Mouse (Mus musculus) megakaryocyte, embryonic 14.5 days (primary cell): ENCODE results near the gene Acsm3. TPM values are rescaled to one million over a fixed set of nuclear protein-coding genes. Genes with fewer than 3 reads are reported as not detected.
"Not testable (repeated sequence)": the region's sequence is repeated elsewhere in the genome, so short reads cannot be mapped to it uniquely, and the experiment has no call there.

Experiments used
- H3K27me3 ChIP-seq: replicated peaks from 2 replicates; pipeline ENCODE3; 2012; ENCODE audit warnings: inconsistent platforms
- H3K36me3 ChIP-seq: replicated peaks from 2 replicates; pipeline ENCODE3; 2012; ENCODE audit warnings: low read length, inconsistent platforms, mixed read lengths
- H3K4me1 ChIP-seq: 2 replicates; pipeline ENCODE4 v1.6.1; 2012; ENCODE audit warnings: inconsistent platforms
- H3K4me3 ChIP-seq: replicated peaks from 2 replicates; pipeline ENCODE3; 2012; ENCODE audit warnings: moderate library complexity, mild to moderate bottlenecking, inconsistent platforms
- H3K9me3 ChIP-seq: 2 replicates; pipeline ENCODE4 v1.6.1; 2012; ENCODE audit warnings: inconsistent platforms
- FLI1 ChIP-seq: IDR thresholded peaks from 2 replicates; pipeline ENCODE4 v1.6.1; 2012; ENCODE audit warnings: low read length, inconsistent platforms, mixed read lengths
- GATA1 ChIP-seq: IDR thresholded peaks from 3 replicates; pipeline ENCODE4 v1.6.1; 2012; ENCODE audit warnings: mixed read lengths, low read length, inconsistent platforms, borderline replicate concordance
- polyA plus RNA-seq: library from polyadenylated mRNA; stranded (reverse); fragments of >175 nt; gene quantifications from 2 replicates; pipeline ENCODE4 v1.2.3, GENCODE M21; 2012; ENCODE audit warnings: low replicate concordance; ENCODE audit not compliant: insufficient read depth

Acsm3 gene
- polyA plus RNA-seq, result not detected in 2 replicates

DNA sequence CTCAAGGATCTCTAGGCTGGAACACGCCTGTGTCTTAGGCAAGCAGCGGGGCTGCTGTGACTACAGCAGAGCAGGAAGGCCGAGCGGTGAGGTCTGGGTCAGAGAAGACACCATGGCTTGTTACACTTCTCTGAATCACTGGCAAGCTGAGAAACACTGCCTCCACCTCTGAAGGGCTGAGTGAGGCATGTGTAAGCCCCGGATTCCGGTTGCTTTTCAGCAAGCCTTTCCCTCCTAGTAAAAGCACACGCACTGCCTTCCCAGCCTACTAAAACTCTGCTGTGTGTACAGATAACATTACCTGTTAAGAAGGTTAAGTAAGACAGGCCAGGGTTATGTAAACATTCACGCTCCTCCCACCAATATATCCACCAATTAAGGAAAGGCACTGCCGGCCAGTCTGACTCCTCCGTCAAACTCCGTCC lies at the start of gene Acsm3:
Gene Acsm3, plus strand, starts transcription at position 397 of the 425 bp plus-strand sequence.
- H3K27me3 ChIP-seq, result peaks cover 3% of the 10 kb centered on the region
- no peaks in the 10 kb centered on the region for H3K9me3 ChIP-seq
- no peaks in the 10 kb centered on the region for H3K36me3 ChIP-seq
- H3K4me3 ChIP-seq, result no peak within 1 kb of the TSS
- H3K4me1 ChIP-seq, result no peaks in the 10 kb centered on the region
- no peak for TF ChIP-seq GATA1

DNA sequence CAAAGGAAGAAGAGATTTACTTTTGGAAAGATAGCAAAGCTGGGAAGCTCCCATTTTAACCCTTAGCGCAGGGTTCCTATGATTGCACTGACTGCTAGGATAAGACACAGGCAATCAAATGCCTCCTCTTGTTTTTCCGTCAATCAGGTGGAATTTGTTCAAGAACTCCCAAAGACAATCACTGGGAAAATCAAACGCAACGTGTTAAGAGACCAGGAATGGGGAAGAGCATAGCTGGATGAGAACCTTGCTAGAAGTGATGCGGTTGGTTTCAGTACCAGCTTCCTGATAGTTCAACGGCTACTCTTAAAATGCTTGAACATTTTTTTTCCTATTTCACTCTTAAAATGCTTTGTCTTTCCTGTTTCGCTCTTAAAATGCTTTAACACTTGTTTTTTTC lies 46.6 kb upstream of the Acsm3 start:
- no peaks in the 10 kb centered on the region for H3K27me3 ChIP-seq
- H3K4me1 ChIP-seq, result no peaks in the 10 kb centered on the region; the same call in 1 of the 2 replicates
- no peak for TF ChIP-seq GATA1
- TF ChIP-seq FLI1, result no peak

DNA sequence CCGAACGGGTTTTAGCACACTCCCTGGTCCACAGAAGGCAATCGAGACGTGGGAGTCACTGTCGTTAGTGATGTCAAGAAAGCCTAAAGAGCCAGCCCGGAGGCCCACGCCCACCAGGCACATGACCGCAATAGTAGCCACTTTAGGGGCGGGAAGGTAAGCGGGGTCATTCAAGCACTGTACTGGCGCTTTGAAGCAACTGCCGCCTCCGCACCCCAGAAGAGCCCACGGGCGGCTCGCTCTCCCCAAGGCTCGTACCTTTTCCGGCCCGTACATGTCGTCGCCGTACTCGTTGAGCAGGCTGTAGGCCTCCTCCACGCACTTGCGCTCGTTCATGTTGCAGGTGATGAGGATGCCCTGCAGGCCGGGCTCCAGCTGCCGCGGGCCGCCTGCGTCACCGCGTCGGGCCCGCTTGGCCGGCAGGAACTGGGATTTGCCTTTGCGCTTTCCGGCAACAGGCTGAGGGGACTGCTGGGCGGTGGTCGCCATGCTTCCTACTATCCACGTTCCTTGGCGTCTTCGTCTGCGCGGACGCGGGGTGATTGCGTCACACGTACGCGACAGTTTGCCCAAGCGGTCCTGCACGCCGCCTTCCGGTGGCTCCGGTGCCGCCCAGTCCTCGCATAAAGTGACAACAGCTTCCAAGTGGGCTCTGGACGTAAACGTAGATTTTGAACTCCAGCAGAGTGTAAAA lies 40.3 kb upstream of the Acsm3 start, which contains the start of gene Thumpd1:
Gene Thumpd1, minus strand, starts transcription at position 546 of the 694 bp plus-strand sequence.
- TF ChIP-seq FLI1, result no peak
- TF ChIP-seq GATA1, result no peak
- Histone ChIP-seq H3K36me3 (peaks cover 38% of the 10 kb centered on the region), H3K27me3 (no peaks in the 10 kb centered on the region), H3K4me1 (peaks cover 16% of the 10 kb centered on the region), H3K4me3 (peak within 1 kb of the TSS; percentile 100), H3K9me3 (no peaks in the 10 kb centered on the region)

More for the DNA sequence above, 46.6 kb upstream of the Acsm3 start:
- H3K4me3 ChIP-seq, result no peak overlapping the region
- no peaks in the 10 kb centered on the region for H3K9me3 ChIP-seq
- H3K36me3 ChIP-seq, result peaks cover 41% of the 10 kb centered on the region

DNA sequence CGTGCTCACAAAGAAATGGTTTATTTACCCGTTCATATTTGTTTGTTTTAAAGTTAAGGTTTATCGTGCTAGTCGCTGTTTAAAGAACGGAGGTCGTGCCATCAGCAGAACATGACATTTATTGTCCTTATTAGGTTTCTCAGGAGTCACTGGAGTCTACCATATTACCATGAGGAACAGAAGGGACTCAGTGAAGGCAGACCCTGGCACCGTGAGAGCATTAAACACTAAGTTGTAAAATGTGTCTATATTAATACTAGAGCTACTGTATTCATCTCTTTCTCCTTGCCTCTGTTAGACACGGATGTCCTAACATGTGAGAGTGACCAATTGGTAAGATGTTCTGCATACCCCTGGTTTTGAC lies 39.8 kb upstream of the Acsm3 start:
- Histone ChIP-seq H3K4me3 (peak overlapping the region; percentile 100), H3K36me3 (peaks cover 32% of the 10 kb centered on the region), H3K4me1 (peaks cover 16% of the 10 kb centered on the region), H3K9me3 (no peaks in the 10 kb centered on the region), H3K27me3 (no peaks in the 10 kb centered on the region)
- TF ChIP-seq GATA1, result no peak
- TF ChIP-seq FLI1, result no peak

DNA sequence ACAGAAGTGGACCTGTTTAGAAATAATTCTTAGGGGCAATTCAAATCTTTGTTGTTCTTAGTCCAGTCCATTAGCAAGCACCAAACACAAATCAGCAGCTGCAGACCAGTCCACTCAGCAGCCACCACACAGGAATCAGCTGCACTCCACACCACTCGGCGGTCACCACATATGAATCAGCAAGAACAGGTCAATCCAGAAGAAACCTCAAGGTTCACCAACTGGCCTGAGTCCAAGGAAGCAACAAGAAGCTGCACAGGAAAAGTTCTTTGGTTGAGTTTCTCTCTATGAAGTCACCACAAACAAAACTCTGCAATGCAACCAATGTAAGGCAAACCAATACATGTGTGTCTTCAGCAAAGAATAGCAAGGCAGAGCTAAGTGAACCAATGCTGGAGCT lies 33.1 kb upstream of the Acsm3 start:
- Histone ChIP-seq H3K36me3 (no peaks in the 10 kb centered on the region), H3K4me1 (no peaks in the 10 kb centered on the region), H3K9me3 (peaks cover 18% of the 10 kb centered on the region), H3K27me3 (peaks cover 3% of the 10 kb centered on the region), H3K4me3 (no peak overlapping the region)
- TF ChIP-seq GATA1 (no peak), FLI1 (no peak)

DNA sequence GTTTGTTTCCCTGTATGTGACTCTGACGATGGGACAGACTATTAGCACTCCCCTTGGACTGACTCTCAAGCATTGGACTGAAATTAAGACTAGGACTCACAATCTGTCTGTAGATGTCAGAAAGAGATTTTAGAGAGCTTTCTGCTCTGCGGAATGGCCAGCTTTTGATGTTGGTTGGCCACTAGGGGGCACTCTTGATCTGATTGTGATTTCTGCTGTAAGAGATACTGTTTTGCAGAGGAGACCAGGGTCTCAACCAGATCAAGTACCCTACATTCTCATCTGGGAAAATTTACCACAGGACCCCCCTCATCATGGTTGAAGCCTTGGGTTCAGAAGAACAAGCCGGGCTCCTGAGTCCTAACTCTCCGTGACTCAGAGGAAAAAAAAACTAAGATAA lies 29.5 kb upstream of the Acsm3 start:
- not testable (repeated sequence) for H3K4me3 ChIP-seq, H3K36me3 ChIP-seq, H3K4me1 ChIP-seq, H3K27me3 ChIP-seq
- H3K9me3 ChIP-seq, result peaks cover 40% of the 10 kb centered on the region

DNA sequence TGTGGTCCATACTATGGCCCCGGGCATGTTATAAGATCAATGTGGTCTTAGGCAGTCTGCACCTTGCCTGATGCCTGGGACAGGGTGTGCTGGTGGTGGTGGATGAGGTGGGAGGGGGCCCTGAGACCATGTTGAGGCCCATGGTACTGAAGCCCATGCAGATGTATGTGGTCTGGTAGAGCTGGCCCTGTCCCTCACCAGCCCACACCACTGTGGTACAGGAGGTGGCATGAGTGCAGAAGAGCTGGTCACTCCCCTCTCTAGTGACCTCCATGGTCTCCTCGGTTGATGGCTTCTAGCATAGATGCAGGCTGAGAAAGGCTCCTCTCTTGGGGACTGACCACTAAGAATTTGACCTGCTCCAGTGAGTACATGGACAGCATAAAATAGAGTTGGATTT lies 21.8 kb upstream of the Acsm3 start:
- Histone ChIP-seq H3K4me3 (peak overlapping the region; percentile 3), H3K9me3 (peaks cover 22% of the 10 kb centered on the region), H3K4me1 (peaks cover 4% of the 10 kb centered on the region; the same call in 1 of the 2 replicates), H3K36me3 (no peaks in the 10 kb centered on the region), H3K27me3 (peaks cover 15% of the 10 kb centered on the region)
- TF ChIP-seq GATA1 (no peak), FLI1 (no peak)

DNA sequence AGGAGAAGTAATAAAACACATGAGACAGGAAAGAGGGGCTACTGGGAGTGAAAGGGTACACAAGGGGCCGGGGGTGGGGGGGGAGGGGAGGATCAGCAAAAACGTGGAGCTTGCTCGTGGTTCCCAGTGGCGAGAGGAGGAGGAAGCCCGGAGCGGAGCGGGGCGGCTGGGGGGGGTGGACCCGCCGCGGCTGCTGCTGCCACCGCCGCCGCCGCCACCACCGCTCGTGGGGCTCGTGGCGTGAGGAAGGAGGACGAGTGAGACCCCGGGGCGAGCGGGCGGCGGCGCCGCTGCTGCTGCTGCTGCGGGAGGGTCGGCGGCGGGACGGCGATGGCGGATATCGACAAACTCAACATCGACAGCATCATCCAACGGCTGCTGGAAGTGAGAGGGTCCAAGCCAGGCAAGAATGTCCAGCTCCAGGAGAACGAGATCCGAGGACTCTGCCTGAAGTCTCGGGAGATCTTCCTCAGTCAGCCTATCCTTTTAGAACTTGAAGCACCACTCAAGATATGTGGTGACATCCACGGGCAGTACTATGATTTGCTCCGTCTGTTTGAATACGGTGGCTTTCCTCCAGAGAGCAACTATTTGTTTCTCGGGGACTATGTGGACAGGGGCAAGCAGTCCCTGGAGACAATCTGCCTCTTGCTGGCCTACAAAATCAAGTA lies 20.8 kb upstream of the Acsm3 start:
- H3K36me3 ChIP-seq, H3K4me1 ChIP-seq, H3K4me3 ChIP-seq: not testable (repeated sequence)
- peaks cover 24% of the 10 kb centered on the region for H3K9me3 ChIP-seq
- peaks cover 19% of the 10 kb centered on the region for H3K27me3 ChIP-seq

DNA sequence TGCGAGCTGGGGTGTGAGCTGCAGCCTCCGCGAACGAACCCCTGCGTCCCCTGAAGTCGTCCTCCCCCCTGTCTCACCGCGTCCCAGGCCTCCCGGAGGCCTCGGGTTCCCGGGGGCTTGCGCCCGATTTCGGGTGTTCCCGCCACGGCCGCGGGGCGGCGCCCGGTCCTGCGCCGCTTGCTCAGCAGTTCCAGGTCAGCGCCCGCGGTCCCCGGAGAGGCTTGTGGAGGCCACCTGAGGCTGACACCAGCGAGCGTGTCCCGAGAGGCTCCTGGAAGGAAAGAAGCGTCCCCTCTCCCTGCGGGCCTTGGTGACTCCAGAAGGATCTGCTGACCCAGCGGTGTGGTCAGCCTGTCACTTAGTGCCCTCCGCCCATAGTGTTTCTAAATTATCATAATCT lies 16.4 kb upstream of the Acsm3 start:
- Histone ChIP-seq H3K36me3 (no peaks in the 10 kb centered on the region), H3K4me3 (peak overlapping the region; percentile 62), H3K27me3 (peaks cover 11% of the 10 kb centered on the region), H3K4me1 (peaks cover 6% of the 10 kb centered on the region), H3K9me3 (peaks cover 9% of the 10 kb centered on the region)
- TF ChIP-seq FLI1 (no peak), GATA1 (no peak)

DNA sequence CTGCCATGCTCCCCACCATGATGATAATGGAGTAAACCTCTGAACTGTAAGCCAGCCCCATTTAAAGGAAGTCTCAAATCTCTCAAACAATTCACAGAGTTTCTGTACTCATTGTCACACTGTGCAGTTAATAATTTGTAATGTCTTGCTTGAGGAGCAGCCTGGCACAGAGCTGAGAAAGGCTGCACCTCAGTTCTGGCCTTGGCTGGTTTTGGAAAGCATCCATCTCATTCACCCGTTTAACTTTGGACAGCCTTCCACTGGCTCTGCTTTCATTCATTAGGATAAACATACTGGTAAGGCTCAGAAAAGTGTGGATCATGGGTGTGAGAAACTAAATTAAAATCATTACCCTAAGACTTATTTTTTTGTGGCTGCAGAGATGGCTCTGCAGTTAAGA lies 14.9 kb upstream of the Acsm3 start:
- Histone ChIP-seq H3K27me3 (peaks cover 11% of the 10 kb centered on the region), H3K9me3 (peaks cover 9% of the 10 kb centered on the region), H3K4me3 (no peak overlapping the region), H3K4me1 (peaks cover 6% of the 10 kb centered on the region), H3K36me3 (no peaks in the 10 kb centered on the region)
- TF ChIP-seq FLI1 (no peak), GATA1 (no peak)
